Mouse (Mus musculus): ENCODE data around the gene Cep68. TPM values are rescaled to one million over a fixed set of nuclear protein-coding genes. Genes with fewer than 3 reads are reported as not detected.

The Cep68 gene
- polyA plus RNA-seq (2015; fragmentation: Nextera tagmentation; extraction: Ambion mirVana): 26.5 and 29.1 TPM in 2 replicates

DNA sequence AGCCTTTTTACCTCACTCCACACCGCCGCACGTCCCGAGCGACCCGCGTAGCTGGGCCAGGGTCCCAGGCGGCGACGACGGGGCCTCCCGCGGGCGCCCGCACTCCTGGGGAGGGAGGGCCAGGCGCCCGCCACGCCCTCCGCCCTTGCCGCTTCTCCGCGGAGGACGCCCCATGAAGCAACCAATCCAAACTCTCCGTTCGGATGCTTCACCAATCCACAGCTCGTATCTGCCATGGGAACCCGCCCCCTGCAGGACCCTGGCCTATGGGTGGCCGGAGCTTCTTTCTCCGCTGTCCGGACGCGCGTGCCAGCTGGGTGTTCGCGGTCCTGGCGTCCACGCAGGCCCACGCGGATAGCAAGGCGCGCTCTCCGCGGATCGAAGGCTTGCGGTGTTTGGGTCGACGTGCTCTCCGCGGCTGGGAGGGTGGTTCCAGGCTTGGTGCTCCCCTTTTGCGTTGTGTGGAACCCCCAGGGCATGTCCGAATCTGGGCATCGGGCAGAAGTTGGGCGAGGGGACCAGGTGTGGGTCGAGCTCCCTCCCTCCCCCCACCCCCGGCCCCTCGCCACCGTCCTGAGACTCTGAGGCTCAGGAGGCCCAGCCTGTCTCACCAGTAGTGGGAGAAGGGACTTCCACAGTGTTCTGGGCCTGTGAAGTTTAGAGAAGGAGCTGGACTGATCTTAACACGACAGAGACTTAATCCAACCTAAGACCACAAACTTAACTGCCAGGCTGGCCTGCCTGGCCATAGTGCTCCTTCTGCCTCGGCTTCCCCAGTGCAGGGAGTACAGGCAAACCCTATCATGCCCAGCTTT, at the start of gene Cep68:
Cep68 (minus strand) TSS at position 134 of the 815 bp plus-strand sequence.
- peak within 1 kb of the TSS; percentile 94 for H3K27ac ChIP-seq (replicated peaks)

DNA sequence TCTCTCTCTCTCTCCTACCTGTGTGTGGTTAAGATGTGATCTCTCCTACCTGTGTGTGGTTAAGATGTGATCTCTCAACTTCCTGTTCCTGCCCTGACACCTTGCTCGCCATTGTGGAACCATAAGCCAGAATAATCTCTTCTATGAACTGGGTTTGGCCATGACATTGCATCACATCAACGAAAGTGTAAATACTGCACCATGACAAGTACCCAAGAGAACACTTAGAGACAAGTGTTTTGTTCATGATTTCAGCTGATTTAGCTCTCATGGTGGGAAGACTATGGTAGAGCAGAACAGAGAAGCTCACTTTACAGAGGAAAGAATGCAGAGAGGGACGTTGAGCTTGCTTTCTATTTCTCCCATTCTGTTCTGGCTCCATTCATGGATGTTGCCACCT, 35.2 kb upstream of the Cep68 start:
- Histone ChIP-seq H3K27me3 (replicated peaks) (no peaks in the 10 kb centered on the region), H3K4me2 (no peak overlapping the region), H3K9ac (replicated peaks) (no peak overlapping the region), H3K36me3 (no peaks in the 10 kb centered on the region), H3K4me1 (no peaks in the 10 kb centered on the region), H3K4me3 (replicated peaks) (no peak overlapping the region), H3K27ac (replicated peaks) (no peak overlapping the region), H3K9me3 (replicated peaks) (no peaks in the 10 kb centered on the region)
- WGBS: 84% methylated on average over 3 of the region's 3 CpGs
- no peak for ATAC-seq (ENCODE audit: low FRiP score)

More for the DNA sequence above, at the start of gene Cep68:
- ATAC-seq (ENCODE audit: low FRiP score): peak; percentile 99
- H3K36me3 ChIP-seq: no peaks in the 10 kb centered on the region
- peaks cover 37% of the 10 kb centered on the region for H3K4me1 ChIP-seq
- peak within 1 kb of the TSS; percentile 92 for H3K4me2 ChIP-seq
- H3K9me3 ChIP-seq (replicated peaks): no peaks in the 10 kb centered on the region
- under 1% methylated on average over 49 of the region's 59 CpGs for WGBS
- no peaks in the 10 kb centered on the region for H3K27me3 ChIP-seq (replicated peaks)
- peak within 1 kb of the TSS; percentile 88 for H3K9ac ChIP-seq (replicated peaks)
- H3K4me3 ChIP-seq (replicated peaks): peak within 1 kb of the TSS; percentile 90

DNA sequence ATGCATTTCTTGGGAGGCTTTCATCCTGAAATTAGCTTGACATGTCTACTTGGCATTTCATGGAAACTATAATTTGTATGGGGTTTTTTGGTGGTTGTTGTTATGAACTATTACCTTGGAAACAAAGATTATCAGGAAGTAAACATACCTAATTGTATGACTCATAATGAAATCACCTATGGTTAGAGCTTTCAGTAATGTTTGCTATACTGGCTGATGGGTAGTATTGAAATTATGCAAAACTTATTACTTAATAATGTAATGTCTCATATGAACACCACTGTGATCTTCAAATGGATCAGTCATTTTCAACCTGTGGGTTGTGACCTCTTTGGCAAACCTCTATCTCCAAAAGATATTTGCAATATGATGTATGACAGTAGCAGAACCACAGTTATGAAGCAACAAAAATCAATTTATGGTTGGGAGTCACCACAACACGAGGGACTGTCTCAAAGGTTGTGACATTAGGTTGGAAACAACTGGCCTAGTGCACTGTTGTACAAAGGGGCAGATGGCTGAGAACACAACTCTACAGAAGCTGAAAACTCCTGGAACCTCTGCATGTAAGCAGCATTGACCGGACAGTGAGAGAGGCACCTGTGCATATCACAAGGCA, 33.5 kb upstream of the Cep68 start:
- Histone ChIP-seq H3K36me3 (no peaks in the 10 kb centered on the region), H3K4me2 (no peak overlapping the region), H3K9me3 (replicated peaks) (no peaks in the 10 kb centered on the region), H3K9ac (replicated peaks) (no peak overlapping the region), H3K4me3 (replicated peaks) (no peak overlapping the region), H3K4me1 (no peaks in the 10 kb centered on the region), H3K27me3 (replicated peaks) (no peaks in the 10 kb centered on the region), H3K27ac (replicated peaks) (no peak overlapping the region)
- no peak for ATAC-seq (ENCODE audit: low FRiP score)
- WGBS: 79% methylated on average over 2 of the region's 2 CpGs

DNA sequence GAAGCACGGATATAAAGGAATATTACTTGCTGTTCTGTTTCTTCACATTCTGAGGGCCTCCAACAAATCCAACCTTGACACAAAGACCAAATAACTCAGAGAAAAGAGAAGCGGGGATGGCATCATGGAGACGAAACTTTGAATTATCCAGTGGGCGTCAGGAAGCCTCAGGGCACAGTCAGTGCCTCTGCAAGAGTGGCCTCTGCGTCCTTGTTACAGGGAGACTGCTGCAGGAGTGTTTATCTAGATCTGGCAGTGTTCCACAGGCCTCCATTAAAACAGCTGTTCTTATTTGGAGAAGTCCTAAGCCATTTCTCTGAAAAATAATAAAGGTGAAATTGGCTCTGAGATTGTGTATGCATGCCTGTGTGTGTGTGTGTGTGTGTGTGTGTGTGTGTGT, 31.8 kb upstream of the Cep68 start:
- Histone ChIP-seq H3K4me1 (no peaks in the 10 kb centered on the region), H3K4me3 (replicated peaks) (no peak overlapping the region), H3K27ac (replicated peaks) (no peak overlapping the region), H3K4me2 (no peak overlapping the region), H3K9me3 (replicated peaks) (no peaks in the 10 kb centered on the region), H3K36me3 (no peaks in the 10 kb centered on the region), H3K9ac (replicated peaks) (no peak overlapping the region), H3K27me3 (replicated peaks) (no peaks in the 10 kb centered on the region)
- 87% methylated on average over 5 of the region's 5 CpGs for WGBS
- no peak for ATAC-seq (ENCODE audit: low FRiP score)

DNA sequence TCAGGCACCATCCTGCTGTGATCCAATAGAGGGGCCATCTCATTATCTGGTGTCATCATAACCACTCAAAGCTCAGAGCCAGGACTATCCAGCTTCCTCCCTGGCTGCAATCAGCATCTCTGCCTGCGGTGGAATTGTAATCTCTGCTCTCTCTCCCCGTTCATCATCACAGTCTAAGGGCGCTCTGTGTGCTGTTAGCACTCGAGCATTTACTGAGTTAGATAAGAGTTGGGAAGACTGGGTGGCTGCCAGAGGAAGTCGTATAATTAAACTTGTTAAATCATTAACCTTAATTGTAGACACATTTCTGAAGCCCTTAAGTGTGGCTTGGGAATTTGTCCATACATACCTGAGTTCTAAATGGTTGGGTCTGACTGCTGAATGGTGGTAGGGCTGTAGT, 29.5 kb upstream of the Cep68 start:
- H3K4me3 ChIP-seq (replicated peaks): no peak overlapping the region
- no peaks in the 10 kb centered on the region for H3K4me1 ChIP-seq
- WGBS: 55% methylated on average over 5 of the region's 5 CpGs
- H3K27me3 ChIP-seq (replicated peaks): no peaks in the 10 kb centered on the region
- H3K27ac ChIP-seq (replicated peaks): no peak overlapping the region
- ATAC-seq (ENCODE audit: low FRiP score): no peak
- no peaks in the 10 kb centered on the region for H3K36me3 ChIP-seq
- no peak overlapping the region for H3K9ac ChIP-seq (replicated peaks)
- H3K9me3 ChIP-seq (replicated peaks): no peaks in the 10 kb centered on the region
- no peak overlapping the region for H3K4me2 ChIP-seq

DNA sequence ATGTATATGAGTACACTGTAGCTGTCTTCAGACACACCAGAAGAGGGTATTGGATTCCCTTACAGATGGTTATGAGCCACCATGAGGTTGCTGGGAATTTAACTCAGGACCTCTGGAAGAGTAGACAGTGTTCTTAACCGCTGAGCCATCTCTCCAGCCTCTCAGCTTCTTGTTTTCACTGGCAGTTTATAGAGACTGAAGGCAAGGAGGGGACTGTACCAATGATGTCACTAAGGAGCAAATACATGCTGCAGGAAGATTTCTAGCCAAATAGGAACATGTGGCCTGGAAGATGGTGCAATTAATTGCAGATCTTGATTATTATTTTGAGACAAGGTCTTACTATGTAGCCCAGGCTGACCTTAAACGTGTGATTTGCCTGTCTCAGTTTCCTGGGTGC, 27.9 kb upstream of the Cep68 start:
- no peak for ATAC-seq (ENCODE audit: low FRiP score)
- WGBS: 72% methylated on average over 2 of the region's 2 CpGs
- no peaks in the 10 kb centered on the region for H3K9me3 ChIP-seq (replicated peaks)
- H3K4me2 ChIP-seq: no peak overlapping the region
- no peaks in the 10 kb centered on the region for H3K27me3 ChIP-seq (replicated peaks)
- H3K4me1 ChIP-seq: no peaks in the 10 kb centered on the region
- no peak overlapping the region for H3K9ac ChIP-seq (replicated peaks)
- H3K27ac ChIP-seq (replicated peaks): no peak overlapping the region
- H3K36me3 ChIP-seq: no peaks in the 10 kb centered on the region
- no peak overlapping the region for H3K4me3 ChIP-seq (replicated peaks)

DNA sequence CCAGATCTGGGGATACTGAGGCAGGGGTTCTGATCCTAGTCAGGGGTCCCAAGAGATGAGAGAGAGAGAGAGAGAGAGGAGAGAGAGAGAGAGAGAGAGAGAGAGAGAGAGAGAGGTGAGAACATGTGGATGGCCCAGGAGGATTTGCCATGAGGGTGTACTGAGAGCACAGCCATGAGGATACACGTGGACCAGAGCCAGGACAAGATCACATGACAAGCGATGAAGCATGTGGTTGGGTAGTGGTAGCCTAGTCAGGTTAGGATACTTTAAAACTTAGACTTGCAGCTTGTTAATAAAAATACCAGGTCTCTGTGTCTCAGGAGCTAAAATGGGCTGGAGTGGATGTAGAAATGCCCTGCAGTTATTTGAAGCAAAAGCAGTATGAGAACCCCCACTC, 26.7 kb upstream of the Cep68 start:
- H3K4me1 ChIP-seq: no peaks in the 10 kb centered on the region
- H3K9me3 ChIP-seq (replicated peaks): no peaks in the 10 kb centered on the region
- H3K27me3 ChIP-seq (replicated peaks): no peaks in the 10 kb centered on the region
- no peak overlapping the region for H3K4me2 ChIP-seq
- 75% methylated on average over 2 of the region's 2 CpGs for WGBS
- H3K4me3 ChIP-seq (replicated peaks): no peak overlapping the region
- no peak overlapping the region for H3K9ac ChIP-seq (replicated peaks)
- H3K36me3 ChIP-seq: no peaks in the 10 kb centered on the region
- ATAC-seq (ENCODE audit: low FRiP score): no peak
- no peak overlapping the region for H3K27ac ChIP-seq (replicated peaks)

DNA sequence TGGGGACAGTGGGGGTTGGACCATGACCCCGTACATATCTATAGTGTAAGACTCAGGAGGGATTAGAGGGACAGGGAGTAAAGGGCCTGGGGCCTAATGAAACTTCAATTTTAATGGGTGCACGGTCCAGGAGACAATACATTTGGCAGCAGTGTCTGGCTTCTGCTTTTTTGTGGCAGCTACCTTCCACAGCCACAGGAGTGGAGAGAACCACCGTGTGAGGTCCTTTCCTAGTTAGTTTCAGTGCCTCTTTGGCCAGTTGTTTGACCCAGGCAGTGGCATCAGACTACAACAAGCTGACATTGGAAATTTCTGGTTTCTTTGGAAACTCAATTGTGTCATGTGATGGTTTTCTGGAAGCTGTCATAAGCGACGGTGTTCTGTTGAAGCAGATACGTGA, 20.7 kb upstream of the Cep68 start:
- WGBS: 87% methylated on average over 6 of the region's 6 CpGs
- ATAC-seq (ENCODE audit: low FRiP score): no peak
- Histone ChIP-seq H3K27ac (replicated peaks) (no peak overlapping the region), H3K9me3 (replicated peaks) (no peaks in the 10 kb centered on the region), H3K36me3 (no peaks in the 10 kb centered on the region), H3K4me2 (no peak overlapping the region), H3K27me3 (replicated peaks) (no peaks in the 10 kb centered on the region), H3K4me1 (no peaks in the 10 kb centered on the region), H3K4me3 (replicated peaks) (no peak overlapping the region), H3K9ac (replicated peaks) (no peak overlapping the region)

DNA sequence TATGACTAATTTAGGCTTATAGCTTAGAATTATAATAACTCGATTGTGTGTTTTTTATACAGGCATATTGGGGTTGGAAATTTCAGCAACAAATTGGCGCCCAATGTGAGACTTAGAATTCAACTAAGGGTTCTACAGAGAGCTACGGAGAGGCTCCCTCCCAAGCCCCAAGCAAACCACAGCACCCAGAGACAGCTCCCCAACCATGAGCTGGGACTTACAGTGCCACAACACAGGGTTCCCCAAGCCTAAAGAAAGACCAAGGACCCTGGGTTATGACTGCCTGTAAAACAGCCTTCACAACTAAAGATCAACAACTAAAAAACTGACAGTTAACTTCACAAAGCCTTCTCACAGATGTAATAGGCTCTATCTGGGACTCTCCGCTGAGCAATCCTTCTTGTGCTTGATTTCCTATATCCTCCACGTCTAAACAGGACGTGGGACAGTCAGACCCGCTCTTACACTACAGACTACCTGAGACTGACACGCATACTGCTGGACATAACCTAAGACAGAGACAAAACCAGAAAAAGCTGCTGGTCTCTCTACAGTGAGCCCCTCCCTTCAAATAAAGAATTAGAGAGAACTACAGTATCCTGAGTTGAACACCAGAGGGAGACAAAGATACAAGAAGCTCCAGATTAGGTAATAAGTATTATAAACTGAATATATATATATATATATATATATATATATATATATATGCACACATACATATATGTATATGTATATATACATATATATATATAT, 13.6 kb upstream of the Cep68 start:
- ATAC-seq (ENCODE audit: low FRiP score): no peak
- H3K36me3 ChIP-seq: no peaks in the 10 kb centered on the region
- H3K27me3 ChIP-seq (replicated peaks): no peaks in the 10 kb centered on the region
- 60% methylated on average over 8 of the region's 8 CpGs for WGBS
- no peak overlapping the region for H3K4me3 ChIP-seq (replicated peaks)
- no peak overlapping the region for H3K4me2 ChIP-seq
- H3K9ac ChIP-seq (replicated peaks): no peak overlapping the region
- H3K27ac ChIP-seq (replicated peaks): no peak overlapping the region
- no peaks in the 10 kb centered on the region for H3K9me3 ChIP-seq (replicated peaks)
- H3K4me1 ChIP-seq: no peaks in the 10 kb centered on the region

DNA sequence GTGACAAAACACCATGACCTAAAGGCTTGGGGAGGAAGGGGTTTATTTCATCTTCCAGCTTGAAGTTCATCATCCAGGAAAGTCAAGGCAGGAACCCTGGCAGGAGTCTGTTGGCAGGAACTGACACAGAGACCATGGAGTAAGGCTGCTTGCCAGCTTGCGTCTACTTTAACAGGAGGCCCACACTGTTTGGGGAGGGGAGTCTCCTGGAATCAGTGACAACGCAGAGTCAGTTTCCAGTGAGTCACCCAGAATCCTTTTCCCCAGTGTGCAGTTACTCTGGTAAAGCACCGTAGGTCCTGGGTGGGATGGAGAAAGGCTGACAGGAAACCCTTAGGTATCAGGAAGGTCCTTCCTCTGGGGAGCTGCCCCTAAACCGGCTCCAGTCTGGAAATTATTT, 5.6 kb upstream of the Cep68 start:
- Histone ChIP-seq H3K27ac (replicated peaks) (no peak overlapping the region), H3K4me2 (no peak overlapping the region), H3K4me1 (peaks cover 5% of the 10 kb centered on the region), H3K27me3 (replicated peaks) (no peaks in the 10 kb centered on the region), H3K9me3 (replicated peaks) (no peaks in the 10 kb centered on the region), H3K36me3 (no peaks in the 10 kb centered on the region), H3K4me3 (replicated peaks) (no peak overlapping the region), H3K9ac (replicated peaks) (no peak overlapping the region)
- ATAC-seq (ENCODE audit: low FRiP score): no peak
- WGBS: 92% methylated on average over 4 of the region's 4 CpGs

DNA sequence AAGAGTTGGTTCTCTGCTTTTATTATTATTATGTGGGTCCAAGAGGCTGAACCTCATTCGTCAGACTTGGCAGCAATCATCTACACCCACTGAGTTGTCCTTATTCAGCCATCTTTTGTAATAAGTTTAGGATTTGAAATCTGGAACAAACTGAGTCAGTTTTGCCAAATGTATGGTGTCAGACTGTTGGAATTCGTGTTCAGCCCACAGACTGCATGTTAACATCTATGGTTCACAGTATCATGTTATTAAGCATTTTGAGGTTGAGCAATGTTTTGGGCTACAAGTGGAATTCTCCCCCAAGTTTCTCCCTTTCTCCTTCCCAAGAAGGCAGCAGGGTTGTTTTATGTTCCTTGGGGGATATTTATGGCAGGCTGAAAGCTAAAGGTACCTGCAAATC, 3.9 kb upstream of the Cep68 start:
- ATAC-seq (ENCODE audit: low FRiP score): no peak

More for the DNA sequence above, 3.9 kb upstream of the Cep68 start:
- H3K4me1 ChIP-seq: peaks cover 12% of the 10 kb centered on the region
- no peaks in the 10 kb centered on the region for H3K9me3 ChIP-seq (replicated peaks)
- H3K9ac ChIP-seq (replicated peaks): no peak overlapping the region
- no peak overlapping the region for H3K4me3 ChIP-seq (replicated peaks)
- H3K27me3 ChIP-seq (replicated peaks): no peaks in the 10 kb centered on the region
- H3K27ac ChIP-seq (replicated peaks): no peak overlapping the region
- WGBS: 78% methylated on average over 2 of the region's 2 CpGs
- H3K36me3 ChIP-seq: no peaks in the 10 kb centered on the region
- no peak overlapping the region for H3K4me2 ChIP-seq
